Mouse (Mus musculus) embryonic fibroblast, embryonic 13.5 days (primary cell): ENCODE measurements around the gene Dgki.

ENCODE experiments used
- CTCF ChIP-seq: IDR thresholded peaks from 2 replicates; pipeline ENCODE4 v1.5.1; 2011; ENCODE audit warnings: mild to moderate bottlenecking, control low read depth, low read length, moderate library complexity, borderline replicate concordance; ENCODE audit not compliant: insufficient read depth
- POLR2A ChIP-seq: IDR thresholded peaks from 2 replicates; pipeline ENCODE4 v1.6.1; 2011; ENCODE audit warnings: low read depth, mild to moderate bottlenecking, control low read depth, low read length, moderate library complexity

DNA sequence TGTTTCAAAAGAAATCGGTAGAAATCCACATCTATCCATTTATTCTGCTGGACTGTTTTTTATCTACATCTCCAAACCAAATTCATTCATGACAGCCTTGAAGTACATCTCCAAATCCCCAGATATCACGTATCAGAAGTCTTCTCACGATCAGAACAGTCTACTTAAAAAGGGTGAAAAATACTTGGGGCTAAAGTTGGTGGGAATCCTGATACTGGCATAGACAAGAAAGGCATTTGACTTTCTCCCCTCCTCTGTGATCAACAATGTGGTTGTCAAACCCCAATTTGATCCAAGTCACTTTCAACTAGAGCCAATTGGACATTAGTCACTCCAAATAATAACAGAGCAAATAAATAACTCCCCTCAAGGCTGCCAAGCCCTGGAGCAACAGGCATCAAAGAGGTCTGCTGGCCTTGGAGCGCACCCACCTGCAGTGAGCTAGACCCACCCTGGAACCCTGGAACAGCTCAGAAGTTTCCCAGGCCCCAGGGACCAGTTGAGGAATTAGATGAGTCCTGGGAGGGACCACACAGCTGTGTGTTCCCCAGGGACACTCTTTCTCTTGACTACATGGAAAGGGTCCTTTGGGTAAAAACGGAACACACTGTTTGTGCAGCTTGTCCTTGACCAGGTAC, 499.6 kb downstream of the Dgki start:
- TF ChIP-seq CTCF (no peak), POLR2A (no peak)
